ENCODE assay signal across 23 mouse cellular contexts in the genomic region with DNA sequence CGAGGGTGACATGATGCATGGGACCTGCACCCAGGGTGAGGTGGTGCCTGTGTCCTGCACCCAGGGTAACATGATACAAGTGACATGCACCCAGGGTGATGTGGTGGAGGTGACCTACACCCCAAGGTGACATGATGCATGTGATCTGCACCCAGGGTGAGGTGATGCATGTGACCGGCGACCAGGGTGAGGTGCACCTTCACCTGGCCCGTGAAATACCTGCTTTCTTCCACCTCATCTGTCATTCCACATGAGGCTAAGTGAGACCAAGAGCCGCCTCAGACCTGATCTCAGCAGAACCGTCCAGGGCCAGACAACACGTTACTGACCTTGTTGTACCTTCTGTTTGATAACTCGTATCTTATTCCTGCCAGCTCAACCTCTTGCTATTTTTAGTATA.
"Had no signal": no experiment of that assay in that cellular context is flagged by ENCODE, and none has a peak within 500 bp of the region (broad histone marks: within the 10 kb centered on the region; RNA-seq: fewer than 3 reads in every experiment).

No protein-coding gene starts in this region.

- ATAC-seq: forebrain, postnatal 0 days; hindbrain, postnatal 0 days had no signal

- H3K4me3 ChIP-seq: heart, embryonic 10.5 days; hindbrain, embryonic 13.5 days; hindbrain, embryonic 15.5 days; kidney, embryonic 15.5 days; limb, embryonic 10.5 days; limb, embryonic 12.5 days; liver, embryonic 13.5 days had no signal

- DNase-seq: forebrain, postnatal 0 days; gastrocnemius, postnatal 14 days; gastrocnemius, postnatal 36 days; heart, postnatal 14 days; heart, postnatal 36 days; kidney, adult 11 months; kidney, adult 2 months; kidney, adult 9 months; kidney, postnatal 14 days; kidney, postnatal 36 days; layer of hippocampus, adult 9-11 months; layer of hippocampus, postnatal 36 days; liver; liver, embryonic 13.5 days had no signal

- H3K9ac ChIP-seq: forebrain, postnatal 0 days; hindbrain, embryonic 13.5 days; hindbrain, embryonic 15.5 days; kidney, embryonic 15.5 days; limb, embryonic 12.5 days; liver, embryonic 13.5 days had no signal

- H3K9me3 ChIP-seq: heart, embryonic 10.5 days; hindbrain, embryonic 13.5 days; hindbrain, embryonic 15.5 days; kidney, embryonic 15.5 days; limb, embryonic 10.5 days; limb, embryonic 12.5 days; liver, embryonic 13.5 days had no signal

- H3K27ac ChIP-seq: hindbrain, embryonic 13.5 days; hindbrain, embryonic 15.5 days; hindbrain, postnatal 0 days; kidney, embryonic 15.5 days; kidney, postnatal 0 days; limb, embryonic 10.5 days; limb, embryonic 12.5 days; liver, embryonic 13.5 days had no signal

- H3K36me3 ChIP-seq: heart, embryonic 10.5 days; hindbrain, embryonic 13.5 days; hindbrain, embryonic 15.5 days; kidney, embryonic 15.5 days; limb, embryonic 10.5 days; limb, embryonic 12.5 days; liver, embryonic 13.5 days had no signal

- H3K27me3 ChIP-seq: hindbrain, embryonic 13.5 days; hindbrain, embryonic 15.5 days; kidney, embryonic 15.5 days; limb, embryonic 12.5 days; liver, embryonic 13.5 days had no signal

- H3K4me1 ChIP-seq: hindbrain, embryonic 13.5 days; hindbrain, embryonic 15.5 days; limb, embryonic 12.5 days; liver, embryonic 13.5 days had no signal

- H3K4me2 ChIP-seq: hindbrain, embryonic 13.5 days; hindbrain, embryonic 15.5 days; kidney, embryonic 15.5 days; limb, embryonic 12.5 days; liver, embryonic 11.5 days; liver, embryonic 13.5 days had no signal
